Mouse (Mus musculus) lung, adult 2 months (tissue): Measurements from ENCODE around the gene Adamtsl5.

Experiments used
- CTCF ChIP-seq: fragments of 200-500 bp; IDR thresholded peaks from 2 replicates; pipeline ENCODE4 v1.5.1; 2011; ENCODE audit warnings: mild to moderate bottlenecking, low read length, control low read depth; ENCODE audit not compliant: insufficient read depth
- POLR2A ChIP-seq: fragments of 200-500 bp; IDR thresholded peaks from 2 replicates; pipeline ENCODE4 v1.6.1; 2011; ENCODE audit warnings: low read depth, mild to moderate bottlenecking, control low read depth, low read length, borderline replicate concordance; ENCODE audit errors: extremely low read depth

DNA sequence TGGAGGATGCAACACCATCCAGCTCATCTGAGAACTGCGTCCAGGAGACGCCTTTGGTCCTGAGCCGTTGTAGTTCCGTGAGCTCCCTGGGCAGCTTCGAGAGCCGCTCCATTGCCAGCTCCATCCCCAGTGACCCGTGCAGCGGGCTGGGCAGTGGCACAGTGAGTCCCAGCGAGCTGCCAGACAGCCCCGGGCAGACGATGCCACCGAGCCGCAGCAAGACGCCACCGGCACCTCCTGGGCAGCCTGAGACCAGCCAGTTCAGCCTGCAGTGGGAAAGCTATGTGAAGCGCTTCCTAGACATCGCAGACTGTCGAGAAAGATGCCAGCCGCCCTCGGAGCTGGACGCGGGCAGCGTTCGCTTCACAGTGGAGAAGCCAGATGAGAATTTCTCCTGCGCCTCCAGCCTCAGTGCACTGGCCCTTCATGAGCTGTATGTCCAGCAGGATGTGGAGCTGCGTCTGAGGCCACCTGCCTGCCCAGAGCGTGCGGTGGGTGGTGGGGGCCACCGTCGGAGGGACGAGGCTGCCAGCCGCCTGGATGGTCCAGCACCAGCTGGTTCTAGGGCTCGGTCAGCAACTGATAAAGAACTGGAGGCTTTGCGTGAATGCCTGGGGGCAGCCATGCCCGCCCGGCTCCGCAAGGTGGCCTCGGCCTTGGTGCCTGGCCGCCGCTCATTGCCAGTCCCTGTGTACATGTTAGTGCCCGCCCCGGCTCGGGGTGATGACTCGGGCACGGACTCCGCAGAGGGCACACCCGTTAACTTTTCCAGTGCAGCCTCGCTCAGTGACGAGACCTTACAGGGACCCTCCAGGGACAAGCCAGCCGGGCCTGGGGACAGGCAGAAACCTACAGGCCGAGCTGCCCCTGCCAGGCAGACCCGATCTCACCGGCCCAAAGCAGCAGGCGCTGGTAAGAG, 35.4 kb downstream of the Adamtsl5 start:
- TF ChIP-seq CTCF (no peak), POLR2A (no peak)
